Mouse (Mus musculus) C2C12 (cell line): ENCODE data around the gene Brinp2.

ENCODE experiments used
- CEBPB ChIP-seq: IDR thresholded peaks from one replicate; pipeline ENCODE4 v1.6.1; 2011; ENCODE audit warnings: low read depth, mild to moderate bottlenecking, control low read depth, moderate library complexity
- CTCF ChIP-seq: IDR thresholded peaks from one replicate; pipeline ENCODE4 v1.5.1; 2011; ENCODE audit not compliant: control insufficient read depth, insufficient read depth, insufficient read length
- MAX ChIP-seq: IDR thresholded peaks from one replicate; pipeline ENCODE4 v1.6.1; 2011; ENCODE audit warnings: mild to moderate bottlenecking, control low read depth
- MYOG ChIP-seq: IDR thresholded peaks from one replicate; pipeline ENCODE4 v1.6.1; 2011; ENCODE audit not compliant: control insufficient read depth, insufficient read length; ENCODE audit errors: extremely low read depth
- USF1 ChIP-seq: IDR thresholded peaks from one replicate; pipeline ENCODE4 v1.6.1; 2011; ENCODE audit warnings: low read depth, mild to moderate bottlenecking, control low read depth, moderate library complexity

- TF ChIP-seq CTCF (no peak), MAX (no peak), MYOG (no peak), CEBPB (no peak), USF1 (no peak)
Measured at GRCm38 (mm10) chr1:158386781-158387180, 30.7 kb upstream of the Brinp2 start.
